Mouse (Mus musculus) cerebellum, adult 2 months (tissue): ENCODE data around the gene Kat2b.

Experiments
- CTCF ChIP-seq: fragments of 200-500 bp; IDR thresholded peaks from 2 replicates; pipeline ENCODE4 v1.5.1; 2011; ENCODE audit warnings: low read depth, mild to moderate bottlenecking, control low read depth, low read length, moderate library complexity, borderline replicate concordance; ENCODE audit not compliant: insufficient read depth
- POLR2A ChIP-seq: fragments of 200-500 bp; IDR thresholded peaks from 2 replicates; pipeline ENCODE4 v1.6.1; 2011; ENCODE audit warnings: low read length, control low read depth, borderline replicate concordance; ENCODE audit not compliant: insufficient read depth

GRCm38 (mm10) chr17:53532425-53532824 lies 34.2 kb upstream of the Kat2b start:
- TF ChIP-seq CTCF (no peak), POLR2A (no peak)
